Mouse (Mus musculus) heart, postnatal 25 days (tissue): ENCODE results near the gene Zfp710. TPM values are rescaled to one million over a fixed set of nuclear protein-coding genes. Genes with fewer than 3 reads are reported as not detected.
"Not testable (repeated sequence)": the region's sequence is repeated elsewhere in the genome, so short reads cannot be mapped to it uniquely, and the experiment has no call there.

Source experiments
- DNase-seq: peaks from one replicate; pipeline ENCODE4 v3.0.0; 2022; ENCODE audit warnings: low spot score
- intact Hi-C: fragments of 180-260 bp; cut with DNase I; formaldehyde crosslinking; loops from one replicate; pipeline ENCODE4 v1.15.1; 2025
- total RNA-seq, 2 experiments: library from RNA; stranded (reverse); gene quantifications; 2 replicates each; pipeline ENCODE4 v1.2.3; 2021

Zfp710 gene
- total RNA-seq, 2 experiments from 2014 or later: 27.7 to 29.9 TPM

GRCm38 (mm10) chr7:80050382-80050781 lies 25.8 kb downstream of the Zfp710 start:
- intact Hi-C loops: not testable (repeated sequence)

GRCm38 (mm10) chr7:80051835-80052234 lies 27.2 kb downstream of the Zfp710 start:
- no peak for DNase-seq
- intact Hi-C loops: no loop called here

More at GRCm38 (mm10) chr7:80050382-80050781, 25.8 kb downstream of the Zfp710 start:
- not testable (repeated sequence) for DNase-seq

- DNase-seq: peak; percentile 64
- intact Hi-C loops: no loop called here
These were observed 27.6 kb downstream of the Zfp710 start for GRCm38 (mm10) chr7:80052261-80052660.

GRCm38 (mm10) chr7:80053147-80053546 lies 28.5 kb downstream of the Zfp710 start:
- intact Hi-C loops: no loop called here

GRCm38 (mm10) chr7:80055781-80056180 lies 31.2 kb downstream of the Zfp710 start:
- no peak for DNase-seq
- intact Hi-C loops: no loop called here

More at GRCm38 (mm10) chr7:80053147-80053546, 28.5 kb downstream of the Zfp710 start:
- DNase-seq: no peak

- DNase-seq: no peak
- intact Hi-C loops: no loop called here
These were observed 32.5 kb downstream of the Zfp710 start for GRCm38 (mm10) chr7:80057002-80057691.

GRCm38 (mm10) chr7:80057781-80058180 lies 33.2 kb downstream of the Zfp710 start:
- no peak for DNase-seq
- intact Hi-C loops: loop anchor here (2.0 kb wide), 1 partner anchor 29 kb away; no protein-coding TSS in a partner anchor

GRCm38 (mm10) chr7:80058405-80059063 lies 33.9 kb downstream of the Zfp710 start:
- no peak for DNase-seq
- intact Hi-C loops: loop anchor here (2.0 kb wide), 1 partner anchor 30 kb away; no protein-coding TSS in a partner anchor

GRCm38 (mm10) chr7:80059064-80059838 lies 34.6 kb downstream of the Zfp710 start:
- DNase-seq: no peak

GRCm38 (mm10) chr7:80060012-80060778 lies 35.6 kb downstream of the Zfp710 start:
- intact Hi-C loops: loop anchor here (2.0 kb wide), 1 partner anchor 15 kb away; no protein-coding TSS in a partner anchor
- peak; percentile 49 for DNase-seq

More at GRCm38 (mm10) chr7:80059064-80059838, 34.6 kb downstream of the Zfp710 start:
- intact Hi-C loops: loop anchor here (2.0 kb wide), 1 partner anchor 30 kb away; no protein-coding TSS in a partner anchor

- DNase-seq: no peak
- intact Hi-C loops: no loop called here
These were observed 37.6 kb downstream of the Zfp710 start for GRCm38 (mm10) chr7:80062083-80062826.

GRCm38 (mm10) chr7:80063244-80063643 lies 38.6 kb downstream of the Zfp710 start:
- no peak for DNase-seq
- intact Hi-C loops: no loop called here

- DNase-seq: no peak
- intact Hi-C loops: no loop called here
These were observed 39.5 kb downstream of the Zfp710 start for GRCm38 (mm10) chr7:80063902-80064736.

- no peak for DNase-seq
- intact Hi-C loops: no loop called here
These were observed 40.6 kb downstream of the Zfp710 start for GRCm38 (mm10) chr7:80065250-80065649.

GRCm38 (mm10) chr7:80066675-80067455 lies 42.3 kb downstream of the Zfp710 start:
- intact Hi-C loops: no loop called here
- no peak for DNase-seq

GRCm38 (mm10) chr7:80068341-80068740 lies 43.7 kb downstream of the Zfp710 start:
- intact Hi-C loops: no loop called here
- DNase-seq: no peak

- intact Hi-C loops: no loop called here
- no peak for DNase-seq
These were observed 45.2 kb downstream of the Zfp710 start for GRCm38 (mm10) chr7:80069615-80070327.
